Mouse (Mus musculus) thymus, adult 2 months (tissue): ENCODE measurements around the gene Shank1.

Experiments
- CTCF ChIP-seq: fragments of 200-500 bp; IDR thresholded peaks from 2 replicates; pipeline ENCODE4 v1.5.1; 2012; ENCODE audit warnings: mild to moderate bottlenecking, control low read depth, low read length, moderate library complexity, borderline replicate concordance; ENCODE audit not compliant: control insufficient read depth, poor library complexity, insufficient read depth; ENCODE audit errors: extremely low read depth
- POLR2A ChIP-seq: fragments of 200-500 bp; IDR thresholded peaks from 2 replicates; pipeline ENCODE4 v1.6.1; 2012; ENCODE audit warnings: mild to moderate bottlenecking, low read length, control low read depth, moderate library complexity; ENCODE audit not compliant: control insufficient read depth, poor library complexity, insufficient read depth; ENCODE audit errors: extremely low read depth

DNA sequence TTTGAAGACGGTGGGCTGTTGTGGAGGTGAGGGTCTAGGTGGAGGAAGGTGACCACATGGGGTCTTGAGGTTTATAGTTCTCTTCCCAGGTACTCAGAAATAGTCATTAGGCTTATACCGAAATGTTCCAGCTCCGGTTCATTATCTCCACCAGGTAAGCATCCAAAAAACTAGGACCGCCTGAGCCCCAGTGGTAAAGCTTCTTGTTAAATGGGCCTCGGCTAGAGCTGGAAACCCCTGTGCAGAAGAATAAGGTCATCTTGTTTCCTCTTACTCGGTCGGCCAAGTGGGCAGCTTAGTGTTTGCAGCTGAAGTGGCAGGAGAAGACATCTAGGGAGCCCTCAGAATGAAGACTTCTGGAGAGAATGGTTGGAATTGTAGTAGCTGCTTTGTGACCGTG, 62.6 kb downstream of the Shank1 start:
- no peak for TF ChIP-seq CTCF
- TF ChIP-seq POLR2A, result no peak
